Mouse (Mus musculus): Measurements from ENCODE around the gene Gm49405. TPM values are rescaled to one million over a fixed set of nuclear protein-coding genes. Genes with fewer than 3 reads are reported as not detected.

Gm49405 gene
- 2.5 and 2.9 TPM in 2 replicates for polyA plus RNA-seq (2012; rRNA removed; ENCODE audit: low replicate concordance)

GRCm38 (mm10) chr19:4000119-4000900 lies at the start of gene Gm49405, which contains the start of gene Nudt8:
Gm49405 (plus strand) TSS chr19:4000626.
Nudt8 (plus strand) TSS chr19:4000580.

GRCm38 (mm10) chr19:3958470-3958869 lies 42.0 kb upstream of the Gm49405 start, which contains the start of gene Aldh3b3:
Aldh3b3 (plus strand) TSS chr19:3958645.

GRCm38 (mm10) chr19:3972229-3972628 lies 28.2 kb upstream of the Gm49405 start, which contains the start of gene Aldh3b2:
Aldh3b2 (plus strand) TSS chr19:3972328.

GRCm38 (mm10) chr19:3986334-3986733 lies 14.1 kb upstream of the Gm49405 start, which contains the start of gene Acy3:
Acy3 (plus strand) TSS chr19:3986570.

GRCm38 (mm10) chr19:3992416-3992815 lies 8.0 kb upstream of the Gm49405 start, which contains the start of gene Tbx10:
Tbx10 (plus strand) TSS chr19:3992752.

GRCm38 (mm10) chr19:4003112-4003511 lies 2.7 kb downstream of the Gm49405 start, which contains the start of gene Doc2g:
Doc2g (plus strand) TSS chr19:4003313.

GRCm38 (mm10) chr19:4012432-4013022 lies 12.1 kb downstream of the Gm49405 start, which contains the start of gene Ndufv1:
Ndufv1 (minus strand) TSS chr19:4012806.

GRCm38 (mm10) chr19:4037788-4038232 lies 37.4 kb downstream of the Gm49405 start, which contains the start of gene Gstp1:
Gstp1 (minus strand) TSS chr19:4037985.

GRCm38 (mm10) chr19:4045966-4046865 lies 45.8 kb downstream of the Gm49405 start, which contains the start of gene Gstp2:
Gstp2 (minus strand) TSS chr19:4046023.

Other genes with a start within 250 kb of the Gm49405 start
- gene Kmt5b, start 233.2 kb upstream of the Gm49405 start, polyA plus RNA-seq (2012; rRNA removed; ENCODE audit: low replicate concordance) = 13.7 and 17.2 TPM in 2 replicates
- 31.2 and 33.9 TPM in 2 replicates for gene Chka, start 148.9 kb upstream of the Gm49405 start, polyA plus RNA-seq (2012; rRNA removed; ENCODE audit: low replicate concordance)
- 218 and 220 TPM in 2 replicates for gene Tcirg1, start 93.5 kb upstream of the Gm49405 start, polyA plus RNA-seq (2012; rRNA removed; ENCODE audit: low replicate concordance)
- 276 and 363 TPM in 2 replicates for gene Ndufs8, start 87.9 kb upstream of the Gm49405 start, polyA plus RNA-seq (2012; rRNA removed; ENCODE audit: low replicate concordance)
- gene Aldh3b1, start 70.8 kb upstream of the Gm49405 start, polyA plus RNA-seq (2012; rRNA removed; ENCODE audit: low replicate concordance) = 13.0 and 17.1 TPM in 2 replicates
- 307 and 435 TPM in 2 replicates for gene Unc93b1, start 65.4 kb upstream of the Gm49405 start, polyA plus RNA-seq (2012; rRNA removed; ENCODE audit: low replicate concordance)
- 0.50 and 0.69 TPM in 2 replicates for gene Aldh3b3, start 42.0 kb upstream of the Gm49405 start, polyA plus RNA-seq (2012; rRNA removed; ENCODE audit: low replicate concordance)
- gene Aldh3b2, start 28.3 kb upstream of the Gm49405 start, polyA plus RNA-seq (2012; rRNA removed; ENCODE audit: low replicate concordance) = 22.0 and 22.5 TPM in 2 replicates
- 56.0 and 64.9 TPM in 2 replicates for gene Acy3, start 14.1 kb upstream of the Gm49405 start, polyA plus RNA-seq (2012; rRNA removed; ENCODE audit: low replicate concordance)
- not detected in 2 replicates for gene Tbx10, start 7.9 kb upstream of the Gm49405 start, polyA plus RNA-seq (2012; rRNA removed; ENCODE audit: low replicate concordance)
- 12.2 and 22.8 TPM in 2 replicates for gene Nudt8, start within 50 bp of the Gm49405 start, polyA plus RNA-seq (2012; rRNA removed; ENCODE audit: low replicate concordance)
- gene Doc2g, start 2.7 kb downstream of the Gm49405 start, polyA plus RNA-seq (2012; rRNA removed; ENCODE audit: low replicate concordance) = 6.3 and 13.3 TPM in 2 replicates
- gene Ndufv1, start 12.2 kb downstream of the Gm49405 start, polyA plus RNA-seq (2012; rRNA removed; ENCODE audit: low replicate concordance) = 188 and 271 TPM in 2 replicates
- 508 and 632 TPM in 2 replicates for gene Gstp1, start 37.4 kb downstream of the Gm49405 start, polyA plus RNA-seq (2012; rRNA removed; ENCODE audit: low replicate concordance)
- 24.3 and 163 TPM in 2 replicates for gene Gstp2, start 45.4 kb downstream of the Gm49405 start, polyA plus RNA-seq (2012; rRNA removed; ENCODE audit: low replicate concordance)
- 14.6 and 23.5 TPM in 2 replicates for gene Gstp3, start 58.9 kb downstream of the Gm49405 start, polyA plus RNA-seq (2012; rRNA removed; ENCODE audit: low replicate concordance)
- 0.61 TPM in 1 of 2 replicates, not detected in the other for gene Cabp2, start 81.0 kb downstream of the Gm49405 start, polyA plus RNA-seq (2012; rRNA removed; ENCODE audit: low replicate concordance)
- gene Cdk2ap2, start 96.6 kb downstream of the Gm49405 start, polyA plus RNA-seq (2012; rRNA removed; ENCODE audit: low replicate concordance) = 257 and 348 TPM in 2 replicates
- gene Pitpnm1, start 99.4 kb downstream of the Gm49405 start, polyA plus RNA-seq (2012; rRNA removed; ENCODE audit: low replicate concordance) = 157 and 297 TPM in 2 replicates
- 113 and 122 TPM in 2 replicates for gene Aip, start 125.2 kb downstream of the Gm49405 start, polyA plus RNA-seq (2012; rRNA removed; ENCODE audit: low replicate concordance)
- gene Gpr152, start 139.2 kb downstream of the Gm49405 start, polyA plus RNA-seq (2012; rRNA removed; ENCODE audit: low replicate concordance) = 0.69 and 0.80 TPM in 2 replicates
- 1.2 TPM in 2 replicates for gene Cabp4, start 143.4 kb downstream of the Gm49405 start, polyA plus RNA-seq (2012; rRNA removed; ENCODE audit: low replicate concordance)
- 266 and 387 TPM in 2 replicates for gene Coro1b, start 148.0 kb downstream of the Gm49405 start, polyA plus RNA-seq (2012; rRNA removed; ENCODE audit: low replicate concordance)
- gene Ptprcap, start 153.0 kb downstream of the Gm49405 start, polyA plus RNA-seq (2012; rRNA removed; ENCODE audit: low replicate concordance) = 183 and 672 TPM in 2 replicates
- gene Rps6kb2, start 162.7 kb downstream of the Gm49405 start, polyA plus RNA-seq (2012; rRNA removed; ENCODE audit: low replicate concordance) = 46.6 and 54.5 TPM in 2 replicates
- 32.3 and 39.2 TPM in 2 replicates for gene Carns1, start 174.9 kb downstream of the Gm49405 start, polyA plus RNA-seq (2012; rRNA removed; ENCODE audit: low replicate concordance)
- 91.7 and 196 TPM in 2 replicates for gene Tbc1d10c, start 190.7 kb downstream of the Gm49405 start, polyA plus RNA-seq (2012; rRNA removed; ENCODE audit: low replicate concordance)
- gene Ppp1ca, start 191.4 kb downstream of the Gm49405 start, polyA plus RNA-seq (2012; rRNA removed; ENCODE audit: low replicate concordance) = 586 and 618 TPM in 2 replicates
- 49.2 and 51.9 TPM in 2 replicates for gene Rad9a, start 201.0 kb downstream of the Gm49405 start, polyA plus RNA-seq (2012; rRNA removed; ENCODE audit: low replicate concordance)
- gene Clcf1, start 213.6 kb downstream of the Gm49405 start, polyA plus RNA-seq (2012; rRNA removed; ENCODE audit: low replicate concordance) = 54.9 and 127 TPM in 2 replicates
- not detected in 2 replicates for gene AC109138.7, start 213.7 kb downstream of the Gm49405 start, polyA plus RNA-seq (2012; rRNA removed; ENCODE audit: low replicate concordance)
- gene Pold4, start 231.3 kb downstream of the Gm49405 start, polyA plus RNA-seq (2012; rRNA removed; ENCODE audit: low replicate concordance) = 207 and 218 TPM in 2 replicates

Data from mammary gland, adult 2 months (tissue).